Mouse (Mus musculus) lung, embryonic 14.5 days (tissue): Measurements from ENCODE around the gene Pde7b. TPM values are rescaled to one million over a fixed set of nuclear protein-coding genes. Genes with fewer than 3 reads are reported as not detected.

Experiments used
- ATAC-seq: fragments of 200-750 bp; cut with Nextera tagmentation; 2 replicates; pipeline ENCODE4 v1.8.0; 2017; ENCODE audit warnings: mild to moderate bottlenecking, moderate TSS enrichment, moderate library complexity; ENCODE audit not compliant: insufficient read depth
- DNase-seq: peaks from one replicate; pipeline ENCODE4 v3.0.0-alpha.2; 2015
- H3K27ac ChIP-seq: fragments of 300-500 bp; sonication (generic); 2 replicates; pipeline ENCODE4 v1.5.1; 2014; ENCODE audit warnings: low read depth, mild to moderate bottlenecking, moderate library complexity
- H3K27me3 ChIP-seq: fragments of 300-500 bp; sonication (generic); 2 replicates; pipeline ENCODE4 v1.6.1; 2014; ENCODE audit warnings: low read length, control low read depth; ENCODE audit not compliant: insufficient read depth
- H3K36me3 ChIP-seq: fragments of 300-500 bp; sonication (generic); 2 replicates; pipeline ENCODE4 v1.6.1; 2014; ENCODE audit warnings: control low read depth; ENCODE audit not compliant: insufficient read depth
- H3K4me1 ChIP-seq: fragments of 300-500 bp; sonication (generic); 2 replicates; pipeline ENCODE4 v1.6.1; 2014; ENCODE audit warnings: antibody characterized with exemption, control low read depth; ENCODE audit not compliant: insufficient read depth
- H3K4me2 ChIP-seq: fragments of 300-500 bp; sonication (generic); 2 replicates; pipeline ENCODE4 v1.6.1; 2014; ENCODE audit warnings: mild to moderate bottlenecking
- H3K4me3 ChIP-seq: fragments of 300-500 bp; sonication (generic); 2 replicates; pipeline ENCODE4 v1.5.1; 2014; ENCODE audit warnings: low read depth, low read length
- H3K9ac ChIP-seq: fragments of 300-500 bp; sonication (generic); 2 replicates; pipeline ENCODE4 v1.6.1; 2014
- H3K9me3 ChIP-seq: fragments of 300-500 bp; sonication (generic); 2 replicates; pipeline ENCODE4 v1.6.1; 2016; ENCODE audit warnings: low read depth, low read length, control low read depth
- CTCF ChIP-seq: IDR thresholded peaks from 2 replicates; pipeline ENCODE4 v1.5.1; 2016; ENCODE audit warnings: antibody characterized with exemption, low read depth
- WGBS: fragments of 180-500 bp; shearing (Covaris S2); extraction: QIAGEN DNeasy Blood & Tissue Kit; methylation state at CpG from one replicate; pipeline ENCODE4 v1.1.7; 2014; 5-methylcytosine and 5-hydroxymethylcytosine counted together
- polyA plus RNA-seq: library from polyadenylated mRNA; unstranded; fragments of >200 nt; fragmentation: Nextera tagmentation; extraction: Ambion mirVana; gene quantifications from 2 replicates; pipeline ENCODE4 v1.2.1, GENCODE M21; 2014

The Pde7b gene
- polyA plus RNA-seq, 1 experiment from 2014 or later, result 3.3 TPM

DNA sequence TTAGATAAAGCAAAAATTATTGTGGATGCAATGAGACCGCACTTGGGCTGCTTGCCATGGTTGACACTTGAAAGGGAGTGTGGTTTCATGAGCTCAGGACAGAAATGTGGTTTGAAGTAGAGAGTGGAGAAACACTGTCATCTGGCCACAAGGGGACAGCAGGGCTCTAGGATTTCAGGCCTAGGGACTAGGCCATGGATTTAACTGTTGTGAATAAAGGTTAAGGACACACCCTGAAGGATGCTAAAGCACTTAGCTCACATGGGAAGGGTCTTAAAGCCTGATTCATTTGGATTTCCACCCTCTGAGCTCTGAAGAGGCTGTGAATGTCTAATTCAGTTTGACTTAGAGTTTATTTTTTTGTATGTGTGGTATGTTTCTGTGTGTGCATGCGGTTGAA lies 319.4 kb downstream of the Pde7b start:
- Histone ChIP-seq H3K36me3 (no peaks in the 10 kb centered on the region), H3K4me2 (no peak overlapping the region), H3K9me3 (no peaks in the 10 kb centered on the region), H3K27me3 (no peaks in the 10 kb centered on the region), H3K4me3 (no peak overlapping the region), H3K9ac (no peak overlapping the region), H3K4me1 (0 out of 2 replicates have a peak, but pooled peaks cover 3% of the 10 kb centered on the region), H3K27ac (no peak overlapping the region)
- peak; percentile 98 for TF ChIP-seq CTCF
- peak; percentile 72; the same call in 1 of the 2 replicates for ATAC-seq
- DNase-seq, result peak; percentile 87
- WGBS, result 83% methylated on average over 2 of the region's 2 CpGs

DNA sequence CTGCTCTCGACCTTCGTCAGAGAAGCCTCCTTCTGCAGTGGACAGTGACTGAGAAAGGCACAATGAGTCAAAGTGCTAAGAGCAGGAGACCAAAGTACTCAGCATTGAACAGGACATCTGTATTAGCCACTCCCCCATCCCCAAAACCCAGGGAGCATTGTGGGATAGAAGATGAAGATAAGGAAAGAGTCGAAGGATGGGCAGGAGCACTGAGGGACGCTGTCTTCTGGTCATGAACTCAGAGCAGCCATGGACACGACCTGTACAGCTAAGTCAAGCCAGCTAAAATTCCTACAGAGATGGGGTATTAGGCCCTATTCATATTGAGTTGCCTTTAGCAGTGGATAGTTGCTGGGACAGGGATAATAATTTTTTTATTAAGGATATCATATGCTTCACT lies 321.9 kb downstream of the Pde7b start:
- no peaks in the 10 kb centered on the region for H3K36me3 ChIP-seq
- ATAC-seq, result no peak
- WGBS, result 75% methylated on average over 5 of the region's 5 CpGs

DNA sequence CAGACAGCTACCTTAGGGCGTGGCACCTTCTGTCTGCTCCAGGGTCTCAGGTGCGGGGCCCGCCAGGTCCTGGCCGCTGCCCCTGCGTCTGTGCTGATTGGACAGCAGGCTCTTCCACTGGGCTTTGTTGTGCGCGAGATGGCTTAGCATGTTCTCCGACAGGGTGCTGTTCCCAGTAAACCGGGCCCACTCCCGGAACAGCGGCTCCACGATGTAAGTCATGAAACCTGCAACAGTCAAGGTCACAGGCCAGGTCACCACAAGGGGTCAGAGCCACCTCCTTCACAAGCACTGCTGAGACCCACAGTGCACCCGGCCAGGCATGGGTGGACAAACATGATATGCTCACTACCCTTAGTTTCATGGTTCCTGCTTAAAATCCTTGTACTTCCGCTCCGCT lies 324.5 kb downstream of the Pde7b start:
- WGBS, result 65% methylated on average over 15 of the region's 15 CpGs
- ATAC-seq, result peak; percentile 35; the same call in 1 of the 2 replicates
- TF ChIP-seq CTCF, result no peak
- Histone ChIP-seq H3K27me3 (no peaks in the 10 kb centered on the region), H3K9ac (no peak overlapping the region), H3K4me2 (peak overlapping the region; percentile 29), H3K36me3 (no peaks in the 10 kb centered on the region), H3K27ac (no peak overlapping the region), H3K4me3 (no peak overlapping the region; the same call in 1 of the 2 replicates), H3K9me3 (no peaks in the 10 kb centered on the region), H3K4me1 (peaks cover 4% of the 10 kb centered on the region; the same call in 1 of the 2 replicates)
- no peak for DNase-seq

More for the DNA sequence above, 321.9 kb downstream of the Pde7b start:
- Histone ChIP-seq H3K4me1 (peaks cover 4% of the 10 kb centered on the region; the same call in 1 of the 2 replicates), H3K4me2 (no peak overlapping the region), H3K27me3 (no peaks in the 10 kb centered on the region), H3K4me3 (no peak overlapping the region), H3K27ac (no peak overlapping the region), H3K9ac (no peak overlapping the region), H3K9me3 (no peaks in the 10 kb centered on the region)
- DNase-seq, result no peak
- TF ChIP-seq CTCF, result no peak

GRCm38 (mm10) chr10:20398641-20399390 lies 326.1 kb downstream of the Pde7b start:
- 0 out of 2 replicates have a peak overlapping the region, but pooled peaks have one; percentile 46 for H3K27ac ChIP-seq
- H3K4me2 ChIP-seq, result peak overlapping the region; percentile 42; the same call in 1 of the 2 replicates

DNA sequence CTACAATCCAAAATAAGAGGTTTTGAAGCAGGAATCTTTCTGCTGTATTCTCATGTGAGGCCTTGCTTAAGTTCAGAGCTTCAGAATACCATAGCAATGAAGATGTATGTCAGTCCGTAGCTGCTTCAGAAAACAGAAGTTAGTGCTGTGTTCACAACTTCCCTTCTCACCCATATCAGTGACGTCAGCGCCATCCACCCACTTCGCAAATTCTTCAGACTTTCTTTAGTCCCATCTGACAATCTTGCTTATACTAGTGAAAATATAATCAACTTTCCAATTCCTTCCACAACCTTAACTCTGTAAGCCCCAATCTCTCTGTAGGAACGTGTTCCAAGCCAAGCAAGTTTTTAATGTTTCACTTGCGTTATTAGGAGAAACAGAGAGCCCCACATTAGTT lies 326.7 kb downstream of the Pde7b start:
- DNase-seq, result no peak
- Histone ChIP-seq H3K4me2 (peak overlapping the region; percentile 42; the same call in 1 of the 2 replicates), H3K27me3 (no peaks in the 10 kb centered on the region), H3K36me3 (no peaks in the 10 kb centered on the region), H3K9ac (no peak overlapping the region), H3K4me1 (peaks cover 4% of the 10 kb centered on the region; the same call in 1 of the 2 replicates), H3K9me3 (no peaks in the 10 kb centered on the region), H3K4me3 (no peak overlapping the region), H3K27ac (0 out of 2 replicates have a peak overlapping the region, but pooled peaks have one; percentile 46)
- no peak for ATAC-seq
- 40% methylated on average over 6 of the region's 6 CpGs for WGBS
- no peak for TF ChIP-seq CTCF

More at GRCm38 (mm10) chr10:20398641-20399390, 326.1 kb downstream of the Pde7b start:
- ATAC-seq, result peak; percentile 69; the same call in 1 of the 2 replicates
- Histone ChIP-seq H3K9ac (no peak overlapping the region), H3K27me3 (no peaks in the 10 kb centered on the region), H3K9me3 (no peaks in the 10 kb centered on the region), H3K4me3 (no peak overlapping the region), H3K4me1 (peaks cover 4% of the 10 kb centered on the region; the same call in 1 of the 2 replicates), H3K36me3 (no peaks in the 10 kb centered on the region)
- no peak for TF ChIP-seq CTCF
- 35% methylated on average over 12 of the region's 12 CpGs for WGBS
- DNase-seq, result peak; percentile 77

GRCm38 (mm10) chr10:20395778-20396177 lies 329.1 kb downstream of the Pde7b start:
- no peak overlapping the region for H3K9ac ChIP-seq
- H3K4me3 ChIP-seq, result no peak overlapping the region
- H3K27ac ChIP-seq, result no peak overlapping the region
- H3K27me3 ChIP-seq, result no peaks in the 10 kb centered on the region
- no peak overlapping the region for H3K4me2 ChIP-seq
- TF ChIP-seq CTCF, result no peak
- H3K4me1 ChIP-seq, result peaks cover 4% of the 10 kb centered on the region; the same call in 1 of the 2 replicates
- no peaks in the 10 kb centered on the region for H3K9me3 ChIP-seq
- DNase-seq (no peak), ATAC-seq (no peak)
- 91% methylated on average over 3 of the region's 3 CpGs for WGBS
- no peaks in the 10 kb centered on the region for H3K36me3 ChIP-seq

GRCm38 (mm10) chr10:20394815-20395214 lies 330.1 kb downstream of the Pde7b start:
- no peak for TF ChIP-seq CTCF
- Histone ChIP-seq H3K4me2 (no peak overlapping the region), H3K4me1 (peaks cover 4% of the 10 kb centered on the region; the same call in 1 of the 2 replicates), H3K27me3 (no peaks in the 10 kb centered on the region), H3K4me3 (no peak overlapping the region), H3K27ac (no peak overlapping the region), H3K9ac (no peak overlapping the region), H3K36me3 (no peaks in the 10 kb centered on the region), H3K9me3 (no peaks in the 10 kb centered on the region)
- no peak for ATAC-seq
- peak; percentile 71 for DNase-seq
- WGBS, result 37% methylated on average over 5 of the region's 5 CpGs
